Mouse (Mus musculus): ENCODE measurements around the gene Larp7. TPM values are rescaled to one million over a fixed set of nuclear protein-coding genes. Genes with fewer than 3 reads are reported as not detected.

Larp7 gene
- 56.6 and 57.3 TPM in 2 replicates for polyA plus RNA-seq (2016; fragmentation: Nextera tagmentation; extraction: Ambion mirVana)

- peak within 1 kb of the TSS; percentile 98 for H3K27ac ChIP-seq
- H3K4me1 ChIP-seq, result peaks cover 6% of the 10 kb centered on the region; the same call in 1 of the 2 replicates
- WGBS, result under 1% methylated on average over 73 of the region's 73 CpGs
- no peaks in the 10 kb centered on the region for H3K9me3 ChIP-seq
- peak within 1 kb of the TSS; percentile 92 for H3K4me3 ChIP-seq
- H3K36me3 ChIP-seq, result peaks cover 20% of the 10 kb centered on the region
- DNase-seq (ENCODE audit: low spot score), result peak; percentile 99
- no peaks in the 10 kb centered on the region for H3K27me3 ChIP-seq (ENCODE audit: insufficient read depth, poor library complexity, severe bottlenecking)
These were observed at the start of gene Larp7, which contains the start of gene Zgrf1 for GRCm38 (mm10) chr3:127552973-127553719. TSS of gene Larp7 (minus strand) at chr3:127553349. TSS of gene Zgrf1 (plus strand) at chr3:127553489.

- H3K27ac ChIP-seq, result no peak overlapping the region
- H3K4me3 ChIP-seq, result no peak overlapping the region
- 80% methylated on average over 1 of the region's 1 CpGs for WGBS
- no peak for DNase-seq (ENCODE audit: low spot score)
- peaks cover 49% of the 10 kb centered on the region for H3K36me3 ChIP-seq
- no peaks in the 10 kb centered on the region for H3K9me3 ChIP-seq
- H3K4me1 ChIP-seq, result no peaks in the 10 kb centered on the region
- H3K27me3 ChIP-seq (ENCODE audit: insufficient read depth, poor library complexity, severe bottlenecking), result no peaks in the 10 kb centered on the region
These were observed 44.0 kb upstream of the Larp7 start for GRCm38 (mm10) chr3:127597136-127597535.

- peak; percentile 75 for DNase-seq (ENCODE audit: low spot score)
These were observed 19.4 kb upstream of the Larp7 start for GRCm38 (mm10) chr3:127572557-127572956.

GRCm38 (mm10) chr3:127565129-127565528, 12.0 kb upstream of the Larp7 start:
- Histone ChIP-seq H3K9me3 (no peaks in the 10 kb centered on the region), H3K36me3 (peaks cover 51% of the 10 kb centered on the region), H3K27me3 (ENCODE audit: insufficient read depth, poor library complexity, severe bottlenecking) (no peaks in the 10 kb centered on the region), H3K4me1 (no peaks in the 10 kb centered on the region), H3K27ac (no peak overlapping the region), H3K4me3 (no peak overlapping the region)
- no peak for DNase-seq (ENCODE audit: low spot score)
- 79% methylated on average over 3 of the region's 3 CpGs for WGBS

More at GRCm38 (mm10) chr3:127572557-127572956, 19.4 kb upstream of the Larp7 start:
- no peak overlapping the region for H3K27ac ChIP-seq
- H3K4me1 ChIP-seq, result no peaks in the 10 kb centered on the region
- H3K4me3 ChIP-seq, result no peak overlapping the region
- no peaks in the 10 kb centered on the region for H3K9me3 ChIP-seq
- H3K27me3 ChIP-seq (ENCODE audit: insufficient read depth, poor library complexity, severe bottlenecking), result no peaks in the 10 kb centered on the region
- H3K36me3 ChIP-seq, result peaks cover 55% of the 10 kb centered on the region
- WGBS, result 63% methylated on average over 4 of the region's 4 CpGs

- DNase-seq (ENCODE audit: low spot score), result no peak
- Histone ChIP-seq H3K36me3 (peaks cover 38% of the 10 kb centered on the region), H3K27ac (no peak overlapping the region), H3K27me3 (ENCODE audit: insufficient read depth, poor library complexity, severe bottlenecking) (no peaks in the 10 kb centered on the region), H3K4me1 (no peaks in the 10 kb centered on the region), H3K4me3 (no peak overlapping the region), H3K9me3 (no peaks in the 10 kb centered on the region)
- WGBS, result 80% methylated on average over 4 of the region's 4 CpGs
These were observed 9.8 kb upstream of the Larp7 start for GRCm38 (mm10) chr3:127562974-127563373.

- H3K9me3 ChIP-seq, result no peaks in the 10 kb centered on the region
- H3K4me3 ChIP-seq, result no peak overlapping the region
- no peak overlapping the region for H3K27ac ChIP-seq
- no peak for DNase-seq (ENCODE audit: low spot score)
- H3K4me1 ChIP-seq, result peaks cover 6% of the 10 kb centered on the region; the same call in 1 of the 2 replicates
- peaks cover 44% of the 10 kb centered on the region for H3K36me3 ChIP-seq
- no peaks in the 10 kb centered on the region for H3K27me3 ChIP-seq (ENCODE audit: insufficient read depth, poor library complexity, severe bottlenecking)
These were observed 5.1 kb upstream of the Larp7 start for GRCm38 (mm10) chr3:127558201-127558600.

- peak overlapping the region; percentile 92 for H3K4me3 ChIP-seq
- no peak for DNase-seq (ENCODE audit: low spot score)
- H3K27ac ChIP-seq, result no peak overlapping the region
- peaks cover 6% of the 10 kb centered on the region; the same call in 1 of the 2 replicates for H3K4me1 ChIP-seq
- no peaks in the 10 kb centered on the region for H3K9me3 ChIP-seq
- no peaks in the 10 kb centered on the region for H3K27me3 ChIP-seq (ENCODE audit: insufficient read depth, poor library complexity, severe bottlenecking)
- peaks cover 22% of the 10 kb centered on the region for H3K36me3 ChIP-seq
- 66% methylated on average over 5 of the region's 5 CpGs for WGBS
These were observed 1.6 kb upstream of the Larp7 start for GRCm38 (mm10) chr3:127554723-127555122.

- peaks cover 20% of the 10 kb centered on the region for H3K36me3 ChIP-seq
- peaks cover 6% of the 10 kb centered on the region; the same call in 1 of the 2 replicates for H3K4me1 ChIP-seq
- peak overlapping the region; percentile 98 for H3K27ac ChIP-seq
- peak overlapping the region; percentile 92 for H3K4me3 ChIP-seq
- 4% methylated on average over 4 of the region's 4 CpGs for WGBS
- H3K9me3 ChIP-seq, result no peaks in the 10 kb centered on the region
- DNase-seq (ENCODE audit: low spot score), result no peak
- H3K27me3 ChIP-seq (ENCODE audit: insufficient read depth, poor library complexity, severe bottlenecking), result no peaks in the 10 kb centered on the region
These were observed 533 bp upstream of the Larp7 start for GRCm38 (mm10) chr3:127553720-127554043.

- WGBS, result 8% methylated on average over 12 of the region's 13 CpGs
- Histone ChIP-seq H3K27ac (peak overlapping the region; percentile 98), H3K4me1 (peaks cover 6% of the 10 kb centered on the region; the same call in 1 of the 2 replicates), H3K9me3 (no peaks in the 10 kb centered on the region), H3K4me3 (peak overlapping the region; percentile 92), H3K36me3 (peaks cover 18% of the 10 kb centered on the region), H3K27me3 (ENCODE audit: insufficient read depth, poor library complexity, severe bottlenecking) (no peaks in the 10 kb centered on the region)
- DNase-seq (ENCODE audit: low spot score), result no peak
These were observed 646 bp downstream of the Larp7 start for GRCm38 (mm10) chr3:127552434-127552972.

- WGBS, result 38% methylated on average over 5 of the region's 5 CpGs
- Histone ChIP-seq H3K4me3 (no peak overlapping the region), H3K9me3 (no peaks in the 10 kb centered on the region), H3K4me1 (no peaks in the 10 kb centered on the region), H3K27ac (no peak overlapping the region), H3K27me3 (ENCODE audit: insufficient read depth, poor library complexity, severe bottlenecking) (no peaks in the 10 kb centered on the region), H3K36me3 (peaks cover 36% of the 10 kb centered on the region)
- no peak for DNase-seq (ENCODE audit: low spot score)
These were observed 5.3 kb downstream of the Larp7 start for GRCm38 (mm10) chr3:127547882-127548281.

- no peaks in the 10 kb centered on the region for H3K27me3 ChIP-seq (ENCODE audit: insufficient read depth, poor library complexity, severe bottlenecking)
- 27% methylated on average over 5 of the region's 5 CpGs for WGBS
- H3K27ac ChIP-seq, result no peak overlapping the region
- DNase-seq (ENCODE audit: low spot score), result no peak
- H3K9me3 ChIP-seq, result no peaks in the 10 kb centered on the region
- no peaks in the 10 kb centered on the region for H3K4me1 ChIP-seq
- H3K36me3 ChIP-seq, result peaks cover 56% of the 10 kb centered on the region
- H3K4me3 ChIP-seq, result no peak overlapping the region
These were observed 8.5 kb downstream of the Larp7 start for GRCm38 (mm10) chr3:127544610-127545121.

- Histone ChIP-seq H3K4me1 (no peaks in the 10 kb centered on the region), H3K27ac (no peak overlapping the region), H3K4me3 (no peak overlapping the region), H3K36me3 (peaks cover 56% of the 10 kb centered on the region), H3K27me3 (ENCODE audit: insufficient read depth, poor library complexity, severe bottlenecking) (no peaks in the 10 kb centered on the region), H3K9me3 (no peaks in the 10 kb centered on the region)
- no peak for DNase-seq (ENCODE audit: low spot score)
- WGBS, result 82% methylated on average over 4 of the region's 4 CpGs
These were observed 9.2 kb downstream of the Larp7 start for GRCm38 (mm10) chr3:127543976-127544375.

- no peaks in the 10 kb centered on the region for H3K9me3 ChIP-seq
- H3K36me3 ChIP-seq, result peaks cover 46% of the 10 kb centered on the region
- DNase-seq (ENCODE audit: low spot score), result no peak
- no peaks in the 10 kb centered on the region for H3K4me1 ChIP-seq
- WGBS, result 51% methylated on average over 6 of the region's 6 CpGs
- H3K27me3 ChIP-seq (ENCODE audit: insufficient read depth, poor library complexity, severe bottlenecking), result no peaks in the 10 kb centered on the region
- no peak overlapping the region for H3K27ac ChIP-seq
- H3K4me3 ChIP-seq, result no peak overlapping the region
These were observed 14.0 kb downstream of the Larp7 start for GRCm38 (mm10) chr3:127539193-127539592.

Data from heart, embryonic 10.5 days (tissue).